Mouse (Mus musculus) thymus, postnatal 36 days (tissue): ENCODE results near the gene Spata18.
A peak's percentile ranks its signal among the peaks of the same experiment; 100 is the strongest.

ENCODE experiments used
- DNase-seq, 2 experiments: peaks; one replicate each; pipeline ENCODE4 v3.0.0; 2022; ENCODE audit warnings: mixed read lengths in 2 of 2

The Spata18 gene

GRCm38 (mm10) chr5:73651061-73651854, at the start of gene Spata18:
Gene Spata18, plus strand, starts transcription at chr5:73651379.
- DNase-seq = peak; percentile 18 to 27

- DNase-seq = no peak
Observed at GRCm38 (mm10) chr5:73602865-73603264, 48.3 kb upstream of the Spata18 start.

GRCm38 (mm10) chr5:73604542-73604941, 46.6 kb upstream of the Spata18 start:
- DNase-seq = no peak

GRCm38 (mm10) chr5:73604964-73605363, 46.2 kb upstream of the Spata18 start:
- DNase-seq = no peak

- no peak for DNase-seq
Observed at GRCm38 (mm10) chr5:73611071-73611470, 40.1 kb upstream of the Spata18 start.

GRCm38 (mm10) chr5:73613296-73613695, 37.9 kb upstream of the Spata18 start:
- DNase-seq = no peak

GRCm38 (mm10) chr5:73615211-73615610, 36.0 kb upstream of the Spata18 start:
- DNase-seq = peak in 1 of 2 experiments; percentile 21

GRCm38 (mm10) chr5:73618969-73619368, 32.2 kb upstream of the Spata18 start:
- DNase-seq = no peak

GRCm38 (mm10) chr5:73625505-73625904, 25.7 kb upstream of the Spata18 start:
- DNase-seq = no peak

GRCm38 (mm10) chr5:73626842-73627241, 24.3 kb upstream of the Spata18 start:
- DNase-seq = no peak

- no peak for DNase-seq
Observed at GRCm38 (mm10) chr5:73627559-73627958, 23.6 kb upstream of the Spata18 start.

- no peak for DNase-seq
Observed at GRCm38 (mm10) chr5:73627991-73628390, 23.2 kb upstream of the Spata18 start.

- peak; percentile 24 to 33 for DNase-seq
Observed at GRCm38 (mm10) chr5:73630141-73630540, 21.0 kb upstream of the Spata18 start.

- no peak for DNase-seq
Observed at GRCm38 (mm10) chr5:73631001-73631558, 20.1 kb upstream of the Spata18 start.

GRCm38 (mm10) chr5:73632291-73632690, 18.9 kb upstream of the Spata18 start, which contains the start of gene Lrrc66:
Gene Lrrc66, minus strand, starts transcription at chr5:73632526.
- no peak for DNase-seq

GRCm38 (mm10) chr5:73633141-73633540, 18.0 kb upstream of the Spata18 start:
- peak; percentile 72 to 76 for DNase-seq

- no peak for DNase-seq
Observed at GRCm38 (mm10) chr5:73637337-73638107, 13.7 kb upstream of the Spata18 start.

GRCm38 (mm10) chr5:73641058-73641457, 10.1 kb upstream of the Spata18 start:
- no peak for DNase-seq

- DNase-seq = peak; percentile 44 to 46
Observed at GRCm38 (mm10) chr5:73642091-73642490, 9.1 kb upstream of the Spata18 start.

- DNase-seq = peak; percentile 90 to 91
Observed at GRCm38 (mm10) chr5:73647261-73647900, 3.8 kb upstream of the Spata18 start, which contains the start of gene Sgcb. Gene Sgcb, minus strand, starts transcription at chr5:73647790.

- DNase-seq = peak; percentile 17 to 32
Observed at GRCm38 (mm10) chr5:73650365-73650964, 714 bp upstream of the Spata18 start.

- DNase-seq = no peak
Observed at GRCm38 (mm10) chr5:73651855-73652201, 649 bp downstream of the Spata18 start.

- no peak for DNase-seq
Observed at GRCm38 (mm10) chr5:73666695-73667094, 15.5 kb downstream of the Spata18 start.
